Mouse (Mus musculus) stomach, postnatal 0 days (tissue): ENCODE measurements around the gene Olfr1034. TPM values are rescaled to one million over a fixed set of nuclear protein-coding genes. Genes with fewer than 3 reads are reported as not detected.
"Not testable (repeated sequence)": the region's sequence is repeated elsewhere in the genome, so short reads cannot be mapped to it uniquely, and the experiment has no call there.

Experiments used
- ATAC-seq: fragments of 200-750 bp; cut with Nextera tagmentation; 2 replicates; pipeline ENCODE4 v1.8.0; 2017; ENCODE audit not compliant: low FRiP score, low TSS enrichment
- DNase-seq: peaks from one replicate; pipeline ENCODE4 v3.0.0-alpha.2; 2016; ENCODE audit warnings: low spot score
- H3K27ac ChIP-seq: fragments of 300-500 bp; sonication (generic); replicated peaks from 2 replicates; pipeline ENCODE4 v1.5.1; 2014; ENCODE audit warnings: mild to moderate bottlenecking, control low read depth
- H3K27me3 ChIP-seq: fragments of 300-500 bp; sonication (generic); 2 replicates; pipeline ENCODE4 v1.6.1; 2014; ENCODE audit warnings: low read length; ENCODE audit not compliant: control insufficient read depth, insufficient read depth
- H3K36me3 ChIP-seq: fragments of 300-500 bp; sonication (generic); 2 replicates; pipeline ENCODE4 v1.6.1; 2014; ENCODE audit warnings: low read length, mixed read lengths; ENCODE audit not compliant: control insufficient read depth, insufficient read depth
- H3K4me1 ChIP-seq: fragments of 300-500 bp; sonication (generic); replicated peaks from 2 replicates; pipeline ENCODE4 v1.6.1; 2014; ENCODE audit warnings: antibody characterized with exemption; ENCODE audit not compliant: control insufficient read depth, insufficient read depth
- H3K4me2 ChIP-seq: fragments of 300-500 bp; sonication (generic); replicated peaks from 2 replicates; pipeline ENCODE4 v1.6.1; 2014; ENCODE audit warnings: low read depth, mild to moderate bottlenecking, control low read depth, moderate library complexity
- H3K4me3 ChIP-seq: fragments of 300-500 bp; sonication (generic); 2 replicates; pipeline ENCODE4 v1.5.1; 2014; ENCODE audit warnings: low read depth, low read length, control low read depth
- H3K9ac ChIP-seq: fragments of 300-500 bp; sonication (generic); 2 replicates; pipeline ENCODE4 v1.6.1; 2014; ENCODE audit warnings: mild to moderate bottlenecking, low read length, control low read depth, mixed read lengths
- H3K9me3 ChIP-seq: fragments of 300-500 bp; sonication (generic); 2 replicates; pipeline ENCODE4 v1.6.1; 2016; ENCODE audit warnings: low read length; ENCODE audit not compliant: control insufficient read depth
- CTCF ChIP-seq: IDR thresholded peaks from 2 replicates; pipeline ENCODE4 v1.5.1; 2016; ENCODE audit warnings: antibody characterized with exemption, low read depth, mild to moderate bottlenecking, moderate library complexity
- EP300 ChIP-seq: optimal IDR thresholded peaks from 2 replicates; pipeline ENCODE3; 2016; ENCODE audit warnings: antibody characterized with exemption
- WGBS: fragments of 180-500 bp; shearing (Covaris S2); extraction: QIAGEN DNeasy Blood & Tissue Kit; methylation state at CpG from one replicate; pipeline ENCODE4 v1.1.7; 2014; 5-methylcytosine and 5-hydroxymethylcytosine counted together
- polyA plus RNA-seq: library from polyadenylated mRNA; unstranded; fragments of >200 nt; fragmentation: Nextera tagmentation; extraction: Ambion mirVana; gene quantifications from 2 replicates; pipeline ENCODE4 v1.2.1, GENCODE M21; 2015

Olfr1034 gene
- 0.01 and 0.02 TPM in 2 replicates for polyA plus RNA-seq

DNA sequence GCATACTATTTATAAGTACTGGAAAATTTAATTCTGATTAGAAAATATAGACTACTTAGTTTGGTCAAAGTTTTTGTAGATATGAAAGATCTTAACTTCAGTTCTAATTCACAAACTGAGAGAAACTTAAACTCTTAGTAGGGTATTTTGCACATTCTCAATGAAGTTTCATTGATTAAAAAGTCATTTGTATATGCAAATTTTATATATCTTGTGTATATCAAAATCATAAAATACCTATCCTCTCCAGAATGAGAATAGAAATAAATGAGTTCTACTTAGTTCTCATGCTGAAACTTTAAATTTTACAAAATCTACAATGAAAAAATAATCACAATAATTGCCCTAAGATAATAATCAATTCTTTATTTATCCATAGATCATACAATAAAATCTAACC is at the start of gene Olfr1034:
Olfr1034 (plus strand) TSS at position 301 of the 400 bp plus-strand sequence.
- Histone ChIP-seq H3K4me2 (no peak within 1 kb of the TSS), H3K9me3 (no peaks in the 10 kb centered on the region), H3K9ac (no peak within 1 kb of the TSS), H3K27me3 (no peaks in the 10 kb centered on the region), H3K4me3 (no peak within 1 kb of the TSS), H3K36me3 (no peaks in the 10 kb centered on the region), H3K4me1 (no peaks in the 10 kb centered on the region), H3K27ac (no peak within 1 kb of the TSS)
- ATAC-seq (no peak), DNase-seq (no peak)
- no peak for TF ChIP-seq CTCF

GRCm38 (mm10) chr2:86005240-86005639 is 40.4 kb upstream of the Olfr1034 start, which contains the start of gene Olfr1032:
Gene Olfr1032, plus strand, starts transcription at chr2:86005540.
- WGBS: 80% methylated on average over 7 of the region's 7 CpGs
- DNase-seq (no peak), ATAC-seq (no peak)
- no peak for TF ChIP-seq EP300
- TF ChIP-seq CTCF: no peak
- Histone ChIP-seq H3K27me3 (no peaks in the 10 kb centered on the region), H3K4me2 (no peak within 1 kb of the TSS), H3K4me3 (no peak within 1 kb of the TSS), H3K36me3 (no peaks in the 10 kb centered on the region), H3K4me1 (no peaks in the 10 kb centered on the region), H3K9me3 (no peaks in the 10 kb centered on the region), H3K9ac (no peak within 1 kb of the TSS), H3K27ac (no peak within 1 kb of the TSS)

DNA sequence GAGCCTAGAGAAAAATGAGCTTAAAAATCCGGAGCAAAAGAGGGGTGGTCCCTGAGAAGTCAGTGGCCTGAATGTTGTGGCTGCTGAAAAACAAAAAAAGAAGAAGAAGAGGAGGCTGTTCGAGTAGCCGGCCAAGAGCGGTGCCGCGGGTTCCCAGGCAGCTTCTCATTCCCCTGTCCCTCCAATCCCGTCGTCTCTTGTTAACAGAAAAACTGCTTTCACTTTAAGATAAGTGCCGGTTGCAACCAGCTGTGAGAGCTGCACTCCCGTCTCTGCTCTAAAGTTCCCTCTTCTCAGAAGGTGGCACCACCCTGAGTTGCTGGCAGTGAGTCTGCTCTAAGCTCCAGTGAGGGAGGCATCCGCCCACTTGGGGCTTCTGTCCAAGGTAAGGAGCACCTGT is 25.3 kb upstream of the Olfr1034 start, which contains the start of gene Olfr1033:
Olfr1033 (plus strand) TSS at position 228 of the 400 bp plus-strand sequence.
- H3K36me3 ChIP-seq, H3K9ac ChIP-seq, H3K27me3 ChIP-seq, H3K27ac ChIP-seq, H3K4me1 ChIP-seq, H3K9me3 ChIP-seq, ATAC-seq: not testable (repeated sequence)
- 0% methylated on average over 10 of the region's 11 CpGs for WGBS
- H3K4me3 ChIP-seq: peak within 1 kb of the TSS; percentile 32
- peak; percentile 28 for DNase-seq
- peak within 1 kb of the TSS; percentile 39 for H3K4me2 ChIP-seq

DNA sequence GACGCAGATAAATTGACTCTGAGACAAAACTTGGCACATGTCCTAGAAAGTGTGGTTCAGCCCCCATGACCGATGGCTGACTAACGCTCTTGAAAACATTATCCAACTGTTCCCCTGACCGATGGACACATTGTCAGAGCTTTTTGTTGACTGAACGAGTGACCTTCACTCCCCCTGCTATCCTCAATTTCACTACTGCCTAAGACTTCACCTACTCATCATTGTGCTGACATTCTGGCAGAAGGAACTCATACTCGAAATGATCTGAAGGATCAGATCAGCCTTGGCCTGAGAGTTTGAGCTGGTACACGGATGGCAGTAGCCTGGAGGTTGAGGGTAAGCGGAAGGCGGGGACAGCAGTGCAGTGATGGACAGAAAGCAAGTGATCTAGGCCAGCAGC is 24.1 kb upstream of the Olfr1034 start:
- not testable (repeated sequence) for H3K9me3 ChIP-seq, ATAC-seq, H3K9ac ChIP-seq, DNase-seq, H3K36me3 ChIP-seq, H3K4me3 ChIP-seq, H3K27ac ChIP-seq, H3K27me3 ChIP-seq, H3K4me2 ChIP-seq, H3K4me1 ChIP-seq
- WGBS: 42% methylated on average over 3 of the region's 9 CpGs

GRCm38 (mm10) chr2:86050777-86051176 is 5.1 kb downstream of the Olfr1034 start:
- not testable (repeated sequence) for H3K27me3 ChIP-seq, H3K9me3 ChIP-seq, H3K4me1 ChIP-seq, H3K9ac ChIP-seq, H3K27ac ChIP-seq, ATAC-seq, H3K36me3 ChIP-seq, DNase-seq, H3K4me2 ChIP-seq, H3K4me3 ChIP-seq

GRCm38 (mm10) chr2:86063766-86064165 is 18.1 kb downstream of the Olfr1034 start:
- not testable (repeated sequence) for H3K9ac ChIP-seq, H3K27ac ChIP-seq, DNase-seq, H3K4me3 ChIP-seq, H3K9me3 ChIP-seq, H3K4me2 ChIP-seq, H3K4me1 ChIP-seq, H3K27me3 ChIP-seq, H3K36me3 ChIP-seq, ATAC-seq
- 91% methylated on average over 2 of the region's 2 CpGs for WGBS

- no peak overlapping the region for H3K4me2 ChIP-seq
- H3K9ac ChIP-seq: no peak overlapping the region
- no peaks in the 10 kb centered on the region for H3K27me3 ChIP-seq
- no peaks in the 10 kb centered on the region for H3K4me1 ChIP-seq
- H3K27ac ChIP-seq: no peak overlapping the region
- DNase-seq: no peak
- H3K36me3 ChIP-seq: no peaks in the 10 kb centered on the region
- ATAC-seq: no peak
- WGBS: 86% methylated on average over 8 of the region's 8 CpGs
- H3K4me3 ChIP-seq: no peak overlapping the region
- no peak for TF ChIP-seq EP300
- TF ChIP-seq CTCF: no peak
- H3K9me3 ChIP-seq: no peaks in the 10 kb centered on the region
These were observed 24.5 kb downstream of the Olfr1034 start for GRCm38 (mm10) chr2:86070189-86070588.

DNA sequence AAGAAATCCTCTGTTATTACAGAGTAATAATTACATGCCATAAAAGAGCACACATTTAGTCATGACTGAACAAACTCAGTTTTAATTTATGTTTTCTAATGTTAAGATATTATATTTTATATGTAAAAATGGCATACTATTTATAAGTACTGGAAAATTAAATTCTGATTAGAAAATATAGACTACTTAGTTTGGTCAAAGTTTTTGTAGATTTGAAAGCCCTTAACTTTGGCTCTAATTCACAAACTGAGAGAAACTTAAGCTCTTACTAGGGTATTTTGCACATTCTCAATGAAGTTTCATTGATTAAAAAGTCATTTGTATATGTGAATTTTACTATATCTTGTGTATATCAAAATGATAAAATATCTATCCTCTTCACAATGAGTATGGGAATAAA is 28.0 kb downstream of the Olfr1034 start, which contains the start of gene Olfr1036:
Olfr1036 (plus strand) TSS at position 301 of the 400 bp plus-strand sequence.
- not testable (repeated sequence) for ATAC-seq, H3K27me3 ChIP-seq, H3K36me3 ChIP-seq, H3K9ac ChIP-seq, H3K4me1 ChIP-seq, H3K27ac ChIP-seq, H3K4me2 ChIP-seq, DNase-seq, H3K9me3 ChIP-seq, H3K4me3 ChIP-seq

DNA sequence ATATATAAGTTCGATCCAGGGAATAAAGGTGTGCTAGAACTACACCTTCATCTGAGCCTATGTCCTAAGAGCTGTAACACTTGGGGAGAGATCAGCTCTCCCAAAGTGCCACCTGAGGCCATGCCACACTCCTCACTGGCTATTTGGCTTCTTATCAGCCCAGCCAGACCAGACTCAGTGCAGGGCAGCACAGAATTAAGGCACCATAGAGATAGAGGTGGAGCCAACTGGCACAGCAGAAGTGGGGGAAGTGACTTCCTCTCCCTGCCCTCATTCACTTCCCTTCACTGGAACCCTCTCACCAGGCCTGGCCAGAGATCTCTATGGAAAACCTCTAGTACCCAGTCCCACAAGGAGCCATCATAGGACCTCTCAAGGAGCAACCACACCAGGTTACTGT is 34.8 kb downstream of the Olfr1034 start:
- WGBS: 85% methylated on average over 1 of the region's 1 CpGs
- H3K4me2 ChIP-seq, H3K27me3 ChIP-seq, H3K4me1 ChIP-seq, ATAC-seq, DNase-seq, H3K9ac ChIP-seq, H3K36me3 ChIP-seq, H3K9me3 ChIP-seq, H3K27ac ChIP-seq, H3K4me3 ChIP-seq: not testable (repeated sequence)
